Mouse (Mus musculus) liver, embryonic 16.5 days (tissue): ENCODE data around the gene 1700018F24Rik. TPM values are rescaled to one million over a fixed set of nuclear protein-coding genes. Genes with fewer than 3 reads are reported as not detected.
"Not testable (repeated sequence)": the region's sequence is repeated elsewhere in the genome, so short reads cannot be mapped to it uniquely, and the experiment has no call there.

ENCODE experiments used
- ATAC-seq: fragments of 200-750 bp; cut with Nextera tagmentation; 2 replicates; pipeline ENCODE4 v1.8.0; 2017; ENCODE audit warnings: low read depth, mild to moderate bottlenecking, moderate number of reproducible peaks, moderate library complexity
- H3K27ac ChIP-seq: fragments of 300-500 bp; sonication (generic); 2 replicates; pipeline ENCODE4 v1.5.1; 2014; ENCODE audit warnings: mild to moderate bottlenecking, low read length
- H3K27me3 ChIP-seq: fragments of 300-500 bp; sonication (generic); 2 replicates; pipeline ENCODE4 v1.6.1; 2014; ENCODE audit warnings: low read depth, low read length, mixed read lengths; ENCODE audit not compliant: control insufficient read depth, insufficient read depth
- H3K36me3 ChIP-seq: fragments of 300-500 bp; sonication (generic); 2 replicates; pipeline ENCODE4 v1.6.1; 2014; ENCODE audit warnings: mild to moderate bottlenecking; ENCODE audit not compliant: control insufficient read depth, insufficient read depth
- H3K4me1 ChIP-seq: fragments of 300-500 bp; sonication (generic); 2 replicates; pipeline ENCODE4 v1.6.1; 2014; ENCODE audit warnings: low read depth, low read length, mixed read lengths; ENCODE audit not compliant: control insufficient read depth
- H3K4me2 ChIP-seq: fragments of 300-500 bp; sonication (generic); 2 replicates; pipeline ENCODE4 v1.6.1; 2014; ENCODE audit warnings: low read depth, low read length, mixed read lengths
- H3K4me3 ChIP-seq: fragments of 300-500 bp; sonication (generic); 2 replicates; pipeline ENCODE4 v1.5.1; 2014; ENCODE audit warnings: low read depth, mild to moderate bottlenecking, low read length
- H3K9ac ChIP-seq: fragments of 300-500 bp; sonication (generic); 2 replicates; pipeline ENCODE4 v1.6.1; 2014; ENCODE audit warnings: low read depth, low read length
- H3K9me3 ChIP-seq: fragments of 300-500 bp; sonication (generic); replicated peaks from 2 replicates; pipeline ENCODE4 v1.6.1; 2016; ENCODE audit warnings: low read length; ENCODE audit not compliant: control insufficient read depth
- WGBS: fragments of 180-500 bp; shearing (Covaris S2); extraction: QIAGEN DNeasy Blood & Tissue Kit; methylation state at CpG from one replicate; pipeline ENCODE4 v1.1.7; 2014; ENCODE audit not compliant: insufficient replicate concordance; 5-methylcytosine and 5-hydroxymethylcytosine counted together
- polyA plus RNA-seq: library from polyadenylated mRNA; unstranded; fragments of >200 nt; fragmentation: Nextera tagmentation; extraction: Ambion mirVana; gene quantifications from 2 replicates; pipeline ENCODE4 v1.2.1, GENCODE M21; 2015

1700018F24Rik gene
- not detected in 2 replicates for polyA plus RNA-seq

DNA sequence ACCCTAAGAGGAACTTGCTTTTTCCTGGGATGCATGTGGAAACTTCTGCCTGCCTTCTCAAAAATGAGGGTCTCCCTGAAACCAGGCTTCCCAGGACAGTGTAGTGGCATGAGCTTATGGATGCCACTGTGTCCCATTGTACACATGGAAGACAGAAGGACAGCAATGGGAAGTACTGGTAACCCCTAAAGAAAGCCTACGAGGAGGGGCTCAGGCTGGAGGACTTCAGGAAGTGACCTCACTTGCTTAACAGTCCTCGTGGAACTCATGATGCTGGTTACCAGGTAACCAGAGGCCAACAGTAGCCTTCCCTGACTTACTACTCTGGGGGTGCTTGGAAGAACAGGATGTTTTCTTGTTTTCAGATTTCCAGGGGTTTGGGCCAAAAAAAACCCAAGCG is at the start of gene 1700018F24Rik:
Gene 1700018F24Rik, plus strand, starts transcription at position 301 of the 400 bp plus-strand sequence.
- not testable (repeated sequence) for H3K36me3 ChIP-seq, H3K4me2 ChIP-seq, H3K9ac ChIP-seq, H3K9me3 ChIP-seq, H3K4me3 ChIP-seq, H3K4me1 ChIP-seq, H3K27me3 ChIP-seq, H3K27ac ChIP-seq, ATAC-seq
- 50% methylated on average over 3 of the region's 3 CpGs for WGBS

DNA sequence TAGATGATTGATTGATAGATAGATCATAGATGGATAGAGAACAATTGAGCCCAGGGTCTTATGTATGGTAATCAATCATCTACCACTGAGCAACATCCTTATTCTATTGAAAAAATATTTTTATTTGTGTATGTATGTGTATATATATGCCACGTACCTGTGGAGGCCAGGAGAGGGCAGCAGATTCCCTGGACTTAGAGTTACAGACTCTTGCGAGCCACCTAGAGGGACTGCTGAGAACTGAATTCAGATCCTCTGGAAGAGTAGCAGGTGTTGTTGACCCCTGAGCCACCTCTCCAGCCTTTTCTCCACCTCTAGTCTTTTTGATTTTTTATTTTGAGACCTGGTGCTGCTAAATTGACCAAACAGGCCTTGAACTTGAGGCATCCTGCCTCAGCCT is 44.3 kb upstream of the 1700018F24Rik start:
- H3K9me3 ChIP-seq = no peaks in the 10 kb centered on the region
- no peaks in the 10 kb centered on the region for H3K27me3 ChIP-seq
- no peaks in the 10 kb centered on the region for H3K36me3 ChIP-seq
- H3K4me1 ChIP-seq = no peaks in the 10 kb centered on the region
- no peak overlapping the region for H3K4me3 ChIP-seq
- no peak overlapping the region for H3K27ac ChIP-seq
- WGBS = 38% methylated on average over 2 of the region's 2 CpGs
- no peak overlapping the region for H3K9ac ChIP-seq
- H3K4me2 ChIP-seq = no peak overlapping the region
- no peak for ATAC-seq

DNA sequence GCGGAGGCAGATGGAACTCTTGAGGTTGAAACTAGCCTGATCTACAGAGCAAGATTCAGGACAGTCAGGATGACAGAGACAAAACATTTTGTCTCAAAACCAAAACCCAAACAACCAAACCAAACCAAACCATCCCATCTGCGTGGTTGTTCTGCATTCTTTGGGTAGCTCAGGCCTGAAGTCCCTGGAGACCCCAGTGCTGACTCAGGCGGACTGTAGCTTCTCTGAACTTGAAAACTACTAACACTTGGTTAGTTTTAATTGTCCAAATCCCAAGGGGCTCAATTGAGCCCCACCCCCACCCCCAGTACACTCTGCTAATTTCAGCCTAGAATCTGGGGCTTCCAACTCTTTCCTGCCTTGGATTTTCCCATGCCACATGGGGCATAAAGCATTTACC is 39.4 kb upstream of the 1700018F24Rik start:
- Histone ChIP-seq H3K36me3 (no peaks in the 10 kb centered on the region), H3K4me2 (no peak overlapping the region), H3K9ac (no peak overlapping the region), H3K9me3 (no peaks in the 10 kb centered on the region), H3K4me3 (no peak overlapping the region), H3K27ac (no peak overlapping the region), H3K4me1 (no peaks in the 10 kb centered on the region; the same call in none of the 2 replicates), H3K27me3 (no peaks in the 10 kb centered on the region)
- whole genome bisulfite sequencing = 56% methylated on average over 3 of the region's 3 CpGs
- ATAC-seq = no peak

DNA sequence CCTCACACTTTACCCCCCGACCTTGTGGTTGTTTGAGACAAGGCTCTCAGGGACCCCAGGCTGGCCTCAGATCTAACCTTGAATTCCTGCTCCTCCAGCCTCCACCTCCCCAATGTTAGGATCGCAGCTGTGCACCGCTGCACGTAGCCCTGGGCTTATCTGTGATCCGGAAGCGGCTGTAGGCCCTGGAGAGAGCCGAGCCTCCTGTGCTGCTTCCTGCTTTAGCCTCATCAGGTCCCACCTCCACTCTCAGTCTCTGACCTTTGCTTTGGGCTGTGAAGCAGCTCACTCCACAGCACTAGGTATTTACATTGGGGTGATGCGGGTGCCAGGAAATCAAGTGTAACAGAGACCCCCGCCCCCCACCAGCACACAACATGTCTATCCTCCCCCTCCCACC is 38.3 kb upstream of the 1700018F24Rik start:
- no peaks in the 10 kb centered on the region for H3K36me3 ChIP-seq
- no peaks in the 10 kb centered on the region for H3K9me3 ChIP-seq
- H3K9ac ChIP-seq = no peak overlapping the region
- H3K4me3 ChIP-seq = no peak overlapping the region
- no peak overlapping the region for H3K4me2 ChIP-seq
- H3K27ac ChIP-seq = no peak overlapping the region
- peak; percentile 65 for ATAC-seq
- WGBS = 49% methylated on average over 9 of the region's 9 CpGs
- H3K4me1 ChIP-seq = no peaks in the 10 kb centered on the region; the same call in none of the 2 replicates
- no peaks in the 10 kb centered on the region for H3K27me3 ChIP-seq

DNA sequence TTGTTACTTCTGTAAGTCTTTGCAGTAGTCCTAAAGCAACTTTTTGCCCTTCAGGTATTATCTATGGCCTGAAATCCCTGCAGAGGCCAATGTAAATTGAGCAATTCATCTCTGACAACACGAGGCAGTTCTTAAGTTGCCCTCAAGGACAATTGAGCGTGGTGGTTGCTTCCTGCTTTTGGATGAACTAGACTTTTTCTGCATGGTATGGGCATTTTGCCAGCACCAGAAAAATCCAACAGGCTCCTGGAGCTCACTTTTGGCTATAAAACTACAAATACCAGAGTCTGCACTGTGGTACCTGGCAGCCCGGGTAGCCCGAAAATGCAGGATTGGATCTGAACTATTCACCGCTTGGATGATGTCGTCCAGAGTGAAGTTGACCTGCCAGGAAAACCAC is 37.2 kb upstream of the 1700018F24Rik start:
- H3K27ac ChIP-seq = no peak overlapping the region
- H3K4me2 ChIP-seq = no peak overlapping the region
- 61% methylated on average over 6 of the region's 6 CpGs for WGBS
- no peak overlapping the region for H3K4me3 ChIP-seq
- ATAC-seq = no peak
- H3K4me1 ChIP-seq = no peaks in the 10 kb centered on the region; the same call in none of the 2 replicates
- H3K27me3 ChIP-seq = no peaks in the 10 kb centered on the region
- H3K36me3 ChIP-seq = no peaks in the 10 kb centered on the region
- H3K9ac ChIP-seq = no peak overlapping the region
- no peaks in the 10 kb centered on the region for H3K9me3 ChIP-seq

DNA sequence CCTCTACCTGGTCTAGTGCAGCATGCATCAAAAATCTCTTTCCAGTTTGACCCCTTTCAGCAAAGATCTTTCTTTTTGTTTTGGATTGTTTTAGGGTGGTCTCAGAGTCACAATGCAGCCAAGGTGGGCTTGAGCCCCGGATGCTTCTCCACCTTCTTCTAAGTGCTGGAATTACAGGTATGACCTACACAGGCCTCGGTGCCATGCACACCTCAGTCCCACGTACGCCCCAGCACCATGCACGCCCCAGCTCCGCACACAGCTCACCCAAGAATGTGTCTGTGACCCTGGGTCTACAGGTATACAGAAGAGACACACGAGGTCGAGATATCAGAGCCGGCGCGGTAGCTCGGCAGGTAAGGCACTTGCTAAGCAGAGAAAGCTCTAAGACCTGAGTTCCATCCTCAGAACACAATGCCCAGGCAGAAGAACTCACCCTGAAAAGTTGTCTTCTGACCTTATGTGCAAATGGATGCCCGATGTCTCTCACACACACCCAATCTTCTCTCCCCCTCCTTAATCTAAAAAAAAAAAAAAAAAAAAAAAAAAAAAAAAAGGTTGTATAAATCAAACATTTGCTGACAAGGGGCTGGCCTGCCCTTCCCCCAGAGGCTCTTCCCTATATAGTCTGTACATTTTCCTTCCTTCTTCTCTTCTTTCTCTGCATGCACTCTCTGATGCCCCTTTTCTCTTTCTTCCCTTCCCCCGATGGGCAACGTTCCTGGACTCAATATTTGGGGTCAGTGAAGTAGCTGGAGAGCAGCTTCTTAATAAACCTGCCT is 33.7 kb upstream of the 1700018F24Rik start:
- Histone ChIP-seq H3K4me3 (no peak overlapping the region), H3K9me3 (no peaks in the 10 kb centered on the region), H3K27ac (no peak overlapping the region), H3K36me3 (no peaks in the 10 kb centered on the region), H3K9ac (no peak overlapping the region), H3K4me1 (no peaks in the 10 kb centered on the region; the same call in none of the 2 replicates), H3K27me3 (no peaks in the 10 kb centered on the region), H3K4me2 (no peak overlapping the region)
- WGBS = 73% methylated on average over 15 of the region's 15 CpGs
- ATAC-seq = no peak

DNA sequence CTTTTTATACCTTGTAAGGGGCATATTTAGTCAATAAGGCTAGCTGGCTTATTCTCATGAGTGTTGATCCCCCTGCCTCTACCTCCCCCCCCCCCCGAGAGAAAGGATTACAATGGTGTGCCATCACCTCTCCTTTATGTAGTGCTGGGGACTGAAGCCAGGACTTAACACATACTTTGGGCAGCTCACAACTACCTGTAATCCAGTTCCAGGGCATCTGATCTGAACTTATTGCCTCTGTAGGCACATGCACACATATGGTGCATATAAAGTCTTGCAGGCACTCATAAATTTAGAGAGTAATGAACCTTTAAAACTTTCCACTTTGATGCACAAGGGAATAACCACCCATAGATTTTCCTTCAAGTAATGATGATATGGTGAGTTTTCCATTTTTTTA is 28.5 kb upstream of the 1700018F24Rik start:
- H3K36me3 ChIP-seq = no peaks in the 10 kb centered on the region
- H3K27ac ChIP-seq = no peak overlapping the region
- H3K4me1 ChIP-seq = no peaks in the 10 kb centered on the region
- no peaks in the 10 kb centered on the region for H3K27me3 ChIP-seq
- H3K9ac ChIP-seq = no peak overlapping the region
- ATAC-seq = no peak
- H3K9me3 ChIP-seq = no peaks in the 10 kb centered on the region
- H3K4me3 ChIP-seq = no peak overlapping the region
- no peak overlapping the region for H3K4me2 ChIP-seq
- WGBS = 65% methylated on average over 1 of the region's 1 CpGs

DNA sequence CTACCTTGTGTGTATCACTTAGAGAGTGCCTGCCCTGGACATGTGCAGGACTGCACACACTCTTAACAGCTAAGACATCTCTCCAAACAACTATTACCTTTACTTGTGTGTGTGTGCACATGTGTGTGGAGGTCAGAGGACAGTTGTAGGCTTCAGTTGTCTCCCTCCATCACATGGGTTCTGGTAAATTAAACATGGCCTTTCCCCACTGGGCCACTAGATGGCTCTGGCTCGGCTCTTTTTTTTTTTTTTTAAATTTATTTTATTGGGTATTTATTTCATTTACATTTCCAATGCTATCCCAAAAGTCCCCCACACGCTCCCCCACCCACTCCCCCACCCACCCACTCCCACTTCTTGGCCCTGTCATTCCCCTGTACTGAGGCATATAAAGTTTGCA is 26.0 kb upstream of the 1700018F24Rik start:
- not testable (repeated sequence) for H3K9me3 ChIP-seq, H3K27ac ChIP-seq, H3K4me3 ChIP-seq, H3K36me3 ChIP-seq, H3K4me1 ChIP-seq, H3K27me3 ChIP-seq, ATAC-seq, H3K4me2 ChIP-seq, H3K9ac ChIP-seq
- 18% methylated on average over 1 of the region's 2 CpGs for WGBS

DNA sequence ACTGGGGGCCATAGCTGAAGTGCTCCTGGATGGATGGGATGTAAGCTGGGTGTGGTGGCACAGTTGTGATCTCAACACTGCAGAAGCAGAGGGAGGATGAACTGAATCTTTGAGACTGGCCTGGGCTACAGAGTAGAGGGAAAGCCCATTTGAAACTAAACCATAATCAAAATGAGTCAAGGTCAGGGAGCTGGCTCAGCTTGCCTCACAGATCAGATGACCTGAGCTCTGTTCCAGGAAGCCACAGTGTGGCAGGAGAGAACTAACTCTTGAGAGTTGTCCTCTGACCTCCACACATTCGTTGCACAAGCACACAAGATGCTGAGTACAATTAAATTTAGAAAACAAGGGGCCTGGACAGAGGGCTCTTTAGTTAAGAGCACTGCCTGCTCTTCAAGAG is 22.5 kb upstream of the 1700018F24Rik start:
- H3K36me3 ChIP-seq, ATAC-seq, H3K27me3 ChIP-seq, H3K4me1 ChIP-seq, H3K27ac ChIP-seq, H3K4me3 ChIP-seq, H3K9ac ChIP-seq, H3K4me2 ChIP-seq, H3K9me3 ChIP-seq: not testable (repeated sequence)
- WGBS = 23% methylated on average over 1 of the region's 1 CpGs
